Mouse (Mus musculus): ENCODE data around the gene Nhsl1. TPM values are rescaled to one million over a fixed set of nuclear protein-coding genes. Genes with fewer than 3 reads are reported as not detected.

The Nhsl1 gene
- 11.9 and 12.1 TPM in 2 replicates for polyA plus RNA-seq (2012; rRNA removed)

- Histone ChIP-seq H3K4me3 (ENCODE audit: insufficient read depth, low read length) (peak within 1 kb of the TSS; percentile 32), H3K27ac (ENCODE audit: insufficient read depth, low read length) (0 out of 2 replicates have a peak within 1 kb of the TSS, but pooled peaks have one; percentile 27), H3K4me1 (ENCODE audit: control insufficient read depth, insufficient read depth, low read length) (no peaks in the 10 kb centered on the region; the same call in 1 of the 2 replicates)
- no peak for TF ChIP-seq POLR2A (IDR thresholded peaks at IDR 0.05; ENCODE audit: extremely low read depth, insufficient read depth, low read length)
- 0 out of 2 replicates have a peak, but pooled peaks have one; percentile 6 for TF ChIP-seq CTCF (IDR thresholded peaks at IDR 0.05; ENCODE audit: extremely low read depth, insufficient read depth, low read length)
Observed at GRCm38 (mm10) chr10:18318916-18319481, at the start of gene Nhsl1. Gene Nhsl1, plus strand, starts transcription at chr10:18318985.

- TF ChIP-seq POLR2A (IDR thresholded peaks at IDR 0.05; ENCODE audit: extremely low read depth, insufficient read depth, low read length) (no peak), CTCF (IDR thresholded peaks at IDR 0.05; ENCODE audit: extremely low read depth, insufficient read depth, low read length) (no peak)
- Histone ChIP-seq H3K4me3 (ENCODE audit: insufficient read depth, low read length) (no peak overlapping the region), H3K27ac (ENCODE audit: insufficient read depth, low read length) (no peak overlapping the region), H3K4me1 (ENCODE audit: control insufficient read depth, insufficient read depth, low read length) (no peaks in the 10 kb centered on the region)
Observed at GRCm38 (mm10) chr10:18276090-18276734, 42.6 kb upstream of the Nhsl1 start.

GRCm38 (mm10) chr10:18283991-18284390 lies 34.8 kb upstream of the Nhsl1 start:
- no peak for TF ChIP-seq CTCF (IDR thresholded peaks at IDR 0.05; ENCODE audit: extremely low read depth, insufficient read depth, low read length)
- no peak for TF ChIP-seq POLR2A (IDR thresholded peaks at IDR 0.05; ENCODE audit: extremely low read depth, insufficient read depth, low read length)
- H3K4me3 ChIP-seq (ENCODE audit: insufficient read depth, low read length), result no peak overlapping the region
- H3K27ac ChIP-seq (ENCODE audit: insufficient read depth, low read length), result no peak overlapping the region
- no peaks in the 10 kb centered on the region for H3K4me1 ChIP-seq (ENCODE audit: control insufficient read depth, insufficient read depth, low read length)

- no peaks in the 10 kb centered on the region for H3K4me1 ChIP-seq (ENCODE audit: control insufficient read depth, insufficient read depth, low read length)
- TF ChIP-seq CTCF (IDR thresholded peaks at IDR 0.05; ENCODE audit: extremely low read depth, insufficient read depth, low read length) (no peak), POLR2A (IDR thresholded peaks at IDR 0.05; ENCODE audit: extremely low read depth, insufficient read depth, low read length) (no peak)
- no peak overlapping the region for H3K27ac ChIP-seq (ENCODE audit: insufficient read depth, low read length)
- H3K4me3 ChIP-seq (ENCODE audit: insufficient read depth, low read length), result no peak overlapping the region
Observed at GRCm38 (mm10) chr10:18289512-18289911, 29.3 kb upstream of the Nhsl1 start.

- TF ChIP-seq POLR2A (IDR thresholded peaks at IDR 0.05; ENCODE audit: extremely low read depth, insufficient read depth, low read length) (no peak), CTCF (IDR thresholded peaks at IDR 0.05; ENCODE audit: extremely low read depth, insufficient read depth, low read length) (no peak)
- Histone ChIP-seq H3K27ac (ENCODE audit: insufficient read depth, low read length) (no peak overlapping the region), H3K4me1 (ENCODE audit: control insufficient read depth, insufficient read depth, low read length) (no peaks in the 10 kb centered on the region), H3K4me3 (ENCODE audit: insufficient read depth, low read length) (no peak overlapping the region)
Observed at GRCm38 (mm10) chr10:18305106-18305505, 13.7 kb upstream of the Nhsl1 start.

- Histone ChIP-seq H3K4me1 (ENCODE audit: control insufficient read depth, insufficient read depth, low read length) (no peaks in the 10 kb centered on the region; the same call in 1 of the 2 replicates), H3K4me3 (ENCODE audit: insufficient read depth, low read length) (no peak overlapping the region), H3K27ac (ENCODE audit: insufficient read depth, low read length) (no peak overlapping the region)
- TF ChIP-seq POLR2A (IDR thresholded peaks at IDR 0.05; ENCODE audit: extremely low read depth, insufficient read depth, low read length) (no peak), CTCF (IDR thresholded peaks at IDR 0.05; ENCODE audit: extremely low read depth, insufficient read depth, low read length) (no peak)
Observed at GRCm38 (mm10) chr10:18315071-18315470, 3.7 kb upstream of the Nhsl1 start.

- Histone ChIP-seq H3K4me1 (ENCODE audit: control insufficient read depth, insufficient read depth, low read length) (no peaks in the 10 kb centered on the region; the same call in 1 of the 2 replicates), H3K4me3 (ENCODE audit: insufficient read depth, low read length) (no peak overlapping the region), H3K27ac (ENCODE audit: insufficient read depth, low read length) (no peak overlapping the region)
- no peak for TF ChIP-seq CTCF (IDR thresholded peaks at IDR 0.05; ENCODE audit: extremely low read depth, insufficient read depth, low read length)
- TF ChIP-seq POLR2A (IDR thresholded peaks at IDR 0.05; ENCODE audit: extremely low read depth, insufficient read depth, low read length), result no peak
Observed at GRCm38 (mm10) chr10:18317521-18317920, 1.3 kb upstream of the Nhsl1 start.

- Histone ChIP-seq H3K27ac (ENCODE audit: insufficient read depth, low read length) (no peak overlapping the region), H3K4me3 (ENCODE audit: insufficient read depth, low read length) (peak overlapping the region; percentile 32), H3K4me1 (ENCODE audit: control insufficient read depth, insufficient read depth, low read length) (no peaks in the 10 kb centered on the region; the same call in 1 of the 2 replicates)
- no peak for TF ChIP-seq CTCF (IDR thresholded peaks at IDR 0.05; ENCODE audit: extremely low read depth, insufficient read depth, low read length)
- TF ChIP-seq POLR2A (IDR thresholded peaks at IDR 0.05; ENCODE audit: extremely low read depth, insufficient read depth, low read length), result no peak
Observed at GRCm38 (mm10) chr10:18317961-18318915, 547 bp upstream of the Nhsl1 start.

- TF ChIP-seq POLR2A (IDR thresholded peaks at IDR 0.05; ENCODE audit: extremely low read depth, insufficient read depth, low read length), result no peak
- TF ChIP-seq CTCF (IDR thresholded peaks at IDR 0.05; ENCODE audit: extremely low read depth, insufficient read depth, low read length), result no peak
- Histone ChIP-seq H3K4me3 (ENCODE audit: insufficient read depth, low read length) (0 out of 2 replicates have a peak overlapping the region, but pooled peaks have one; percentile 32), H3K27ac (ENCODE audit: insufficient read depth, low read length) (no peak overlapping the region), H3K4me1 (ENCODE audit: control insufficient read depth, insufficient read depth, low read length) (no peaks in the 10 kb centered on the region; the same call in 1 of the 2 replicates)
Observed at GRCm38 (mm10) chr10:18319691-18320090, 906 bp downstream of the Nhsl1 start.

Measured in cortical plate, adult 2 months (tissue).